Mouse (Mus musculus): Measurements from ENCODE around the gene Glis3. TPM values are rescaled to one million over a fixed set of nuclear protein-coding genes. Genes with fewer than 3 reads are reported as not detected.

Glis3 gene
- polyA plus RNA-seq, 1 experiment from 2014 or later: 0.13 TPM

DNA sequence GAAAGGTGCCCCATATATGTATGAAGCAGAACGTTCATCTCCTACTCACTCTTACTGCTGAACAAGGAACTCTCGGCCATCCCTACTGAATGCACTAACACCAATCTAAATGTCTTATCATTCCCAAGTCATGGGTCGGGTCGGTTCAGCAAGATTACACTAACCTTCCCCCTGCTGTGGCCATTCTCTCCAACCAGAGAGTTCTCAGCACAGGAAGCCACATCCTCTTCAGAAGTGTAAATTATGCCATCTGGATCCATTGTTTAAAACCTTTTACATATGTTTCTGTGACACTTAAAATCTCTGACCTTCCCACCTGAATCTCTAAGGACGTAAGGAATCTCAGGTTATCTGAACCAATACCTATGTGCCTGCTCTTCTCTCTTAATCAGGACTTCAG, 29.0 kb downstream of the Glis3 start:
- WGBS (ENCODE audit: insufficient replicate concordance): 59% methylated on average over 5 of the region's 5 CpGs
- no peak overlapping the region for H3K27ac ChIP-seq
- no peak overlapping the region for H3K4me2 ChIP-seq

GRCm38 (mm10) chr19:28649489-28649888, 30.4 kb downstream of the Glis3 start:
- 72% methylated on average over 5 of the region's 5 CpGs for WGBS (ENCODE audit: insufficient replicate concordance)
- Histone ChIP-seq H3K9ac (no peak overlapping the region), H3K4me3 (replicated peaks) (no peak overlapping the region), H3K27me3 (no peaks in the 10 kb centered on the region), H3K9me3 (replicated peaks) (no peaks in the 10 kb centered on the region), H3K4me1 (replicated peaks) (no peaks in the 10 kb centered on the region), H3K4me2 (no peak overlapping the region), H3K36me3 (no peaks in the 10 kb centered on the region), H3K27ac (no peak overlapping the region)
- no peak for DNase-seq
- no peak for ATAC-seq (ENCODE audit: low read depth)

More for the DNA sequence above, 29.0 kb downstream of the Glis3 start:
- Histone ChIP-seq H3K9ac (no peak overlapping the region), H3K4me3 (replicated peaks) (no peak overlapping the region), H3K36me3 (no peaks in the 10 kb centered on the region), H3K27me3 (no peaks in the 10 kb centered on the region), H3K9me3 (replicated peaks) (no peaks in the 10 kb centered on the region), H3K4me1 (replicated peaks) (no peaks in the 10 kb centered on the region)
- ATAC-seq (ENCODE audit: low read depth) (no peak), DNase-seq (no peak)

DNA sequence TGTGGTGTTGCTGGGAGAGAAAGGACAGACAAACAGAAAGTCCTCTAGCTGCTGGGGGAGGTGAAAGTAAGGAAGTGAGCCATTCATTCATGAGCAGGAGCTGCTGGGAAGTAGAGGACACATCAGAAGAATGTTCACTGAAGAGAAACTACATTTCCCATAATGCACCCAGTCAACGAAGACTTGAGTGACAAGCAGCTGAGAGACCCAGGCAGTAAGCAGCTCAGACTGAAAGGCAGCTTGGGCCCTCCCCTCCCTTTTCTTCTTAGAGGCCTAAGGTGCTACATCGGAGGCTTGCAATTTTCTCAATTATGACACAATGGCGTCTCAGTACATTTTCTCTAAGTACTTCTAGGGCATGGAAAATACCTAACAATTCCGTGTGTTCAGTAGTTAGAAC, 31.0 kb downstream of the Glis3 start:
- no peaks in the 10 kb centered on the region for H3K4me1 ChIP-seq (replicated peaks)
- H3K9me3 ChIP-seq (replicated peaks): no peaks in the 10 kb centered on the region
- ATAC-seq (ENCODE audit: low read depth) (no peak), DNase-seq (no peak)
- no peaks in the 10 kb centered on the region for H3K27me3 ChIP-seq
- H3K36me3 ChIP-seq: no peaks in the 10 kb centered on the region
- H3K4me2 ChIP-seq: no peak overlapping the region
- no peak overlapping the region for H3K27ac ChIP-seq
- no peak overlapping the region for H3K4me3 ChIP-seq (replicated peaks)
- 54% methylated on average over 4 of the region's 4 CpGs for WGBS (ENCODE audit: insufficient replicate concordance)
- H3K9ac ChIP-seq: no peak overlapping the region

DNA sequence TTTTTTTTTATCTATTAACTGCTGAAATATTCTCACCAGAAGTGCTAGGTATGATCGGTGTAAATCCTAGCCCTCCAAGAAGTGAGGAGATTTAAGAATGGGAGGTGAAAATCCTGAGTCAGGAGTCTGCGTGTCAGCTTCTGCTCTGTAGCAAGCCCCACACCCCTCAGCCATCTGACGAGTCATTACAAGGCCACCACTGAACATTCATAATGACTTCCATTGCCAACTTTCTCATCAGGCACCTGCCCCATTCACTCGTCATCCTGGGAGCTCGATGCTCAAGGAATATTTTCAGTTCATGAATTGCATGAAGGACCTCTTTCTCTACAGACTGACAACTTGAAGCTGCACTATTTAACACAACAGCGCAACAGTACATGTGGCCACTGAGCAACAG, 32.5 kb downstream of the Glis3 start:
- H3K4me2 ChIP-seq: no peak overlapping the region
- no peaks in the 10 kb centered on the region for H3K27me3 ChIP-seq
- H3K27ac ChIP-seq: no peak overlapping the region
- no peak overlapping the region for H3K4me3 ChIP-seq (replicated peaks)
- WGBS (ENCODE audit: insufficient replicate concordance): 68% methylated on average over 6 of the region's 6 CpGs
- H3K4me1 ChIP-seq (replicated peaks): no peaks in the 10 kb centered on the region
- no peaks in the 10 kb centered on the region for H3K9me3 ChIP-seq (replicated peaks)
- no peaks in the 10 kb centered on the region for H3K36me3 ChIP-seq
- ATAC-seq (ENCODE audit: low read depth) (no peak), DNase-seq (no peak)
- no peak overlapping the region for H3K9ac ChIP-seq

GRCm38 (mm10) chr19:28646286-28646685, 33.6 kb downstream of the Glis3 start:
- H3K4me2 ChIP-seq: no peak overlapping the region
- WGBS (ENCODE audit: insufficient replicate concordance): 55% methylated on average over 4 of the region's 4 CpGs

DNA sequence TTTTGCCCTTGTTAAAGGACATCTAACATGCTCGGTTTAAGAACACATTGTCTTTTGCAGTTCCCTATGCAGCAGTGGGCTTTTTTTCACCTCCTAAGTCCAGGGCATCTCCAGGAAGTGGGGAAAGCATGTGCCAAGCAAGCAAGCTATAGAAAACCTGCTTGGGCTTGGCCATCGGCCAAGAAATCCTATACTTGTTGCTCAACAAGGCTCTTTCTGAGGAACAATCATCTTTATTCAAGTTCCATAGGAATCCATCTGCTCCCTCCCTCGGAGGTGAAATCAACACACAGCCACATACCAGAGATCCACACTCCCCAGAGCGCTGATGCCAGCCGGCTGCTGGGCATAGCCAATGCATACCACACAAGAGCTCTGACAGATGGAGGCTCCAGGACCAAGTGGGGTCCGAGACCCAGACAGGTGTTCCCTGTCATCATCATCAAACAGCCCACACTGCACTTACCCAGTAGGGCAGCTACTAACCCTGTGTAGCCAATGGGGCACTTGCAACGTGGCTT, 39.0 kb downstream of the Glis3 start:
- no peak overlapping the region for H3K9ac ChIP-seq
- no peak overlapping the region for H3K4me3 ChIP-seq (replicated peaks)
- DNase-seq: no peak
- no peaks in the 10 kb centered on the region for H3K27me3 ChIP-seq
- H3K4me1 ChIP-seq (replicated peaks): no peaks in the 10 kb centered on the region
- H3K27ac ChIP-seq: no peak overlapping the region
- 57% methylated on average over 7 of the region's 7 CpGs for WGBS (ENCODE audit: insufficient replicate concordance)
- no peaks in the 10 kb centered on the region for H3K9me3 ChIP-seq (replicated peaks)
- no peak for ATAC-seq (ENCODE audit: low read depth)
- no peak overlapping the region for H3K4me2 ChIP-seq
- H3K36me3 ChIP-seq: no peaks in the 10 kb centered on the region

More at GRCm38 (mm10) chr19:28646286-28646685, 33.6 kb downstream of the Glis3 start:
- no peaks in the 10 kb centered on the region for H3K9me3 ChIP-seq (replicated peaks)
- ATAC-seq (ENCODE audit: low read depth): no peak
- no peak overlapping the region for H3K9ac ChIP-seq
- H3K36me3 ChIP-seq: no peaks in the 10 kb centered on the region
- no peak overlapping the region for H3K27ac ChIP-seq
- H3K4me3 ChIP-seq (replicated peaks): no peak overlapping the region
- DNase-seq: no peak
- H3K27me3 ChIP-seq: no peaks in the 10 kb centered on the region
- H3K4me1 ChIP-seq (replicated peaks): no peaks in the 10 kb centered on the region

DNA sequence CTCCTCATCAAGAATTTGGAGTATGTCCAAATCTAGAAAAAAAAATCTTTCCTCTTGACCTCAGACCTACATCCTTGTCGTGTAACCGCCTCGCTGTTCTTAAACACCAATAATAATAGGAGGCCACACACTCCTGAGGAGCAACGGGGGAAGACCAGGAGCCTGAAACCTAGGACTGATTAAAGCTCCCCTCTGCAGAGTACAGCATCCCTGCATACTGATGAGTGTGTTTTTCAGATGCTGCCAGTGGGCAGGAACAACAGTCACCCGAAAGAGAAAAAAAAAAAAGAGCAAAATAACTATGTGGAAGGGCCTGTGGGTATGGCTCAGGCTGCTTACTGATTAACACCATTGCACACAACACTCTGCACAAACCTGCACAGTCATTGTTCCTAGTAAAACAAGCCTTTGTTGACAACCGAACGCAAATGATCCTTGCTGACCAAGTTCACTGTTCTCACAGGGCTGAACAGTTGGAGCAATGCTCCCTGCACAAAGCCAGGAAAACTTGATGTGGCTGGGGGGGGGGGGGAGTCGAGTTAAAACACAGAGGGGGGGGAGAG, 43.8 kb downstream of the Glis3 start:
- Histone ChIP-seq H3K4me3 (replicated peaks) (no peak overlapping the region), H3K27ac (no peak overlapping the region), H3K36me3 (no peaks in the 10 kb centered on the region), H3K4me2 (no peak overlapping the region), H3K27me3 (no peaks in the 10 kb centered on the region), H3K9me3 (replicated peaks) (no peaks in the 10 kb centered on the region), H3K9ac (no peak overlapping the region), H3K4me1 (replicated peaks) (no peaks in the 10 kb centered on the region)
- WGBS (ENCODE audit: insufficient replicate concordance): 57% methylated on average over 7 of the region's 8 CpGs
- DNase-seq (no peak), ATAC-seq (ENCODE audit: low read depth) (no peak)

DNA sequence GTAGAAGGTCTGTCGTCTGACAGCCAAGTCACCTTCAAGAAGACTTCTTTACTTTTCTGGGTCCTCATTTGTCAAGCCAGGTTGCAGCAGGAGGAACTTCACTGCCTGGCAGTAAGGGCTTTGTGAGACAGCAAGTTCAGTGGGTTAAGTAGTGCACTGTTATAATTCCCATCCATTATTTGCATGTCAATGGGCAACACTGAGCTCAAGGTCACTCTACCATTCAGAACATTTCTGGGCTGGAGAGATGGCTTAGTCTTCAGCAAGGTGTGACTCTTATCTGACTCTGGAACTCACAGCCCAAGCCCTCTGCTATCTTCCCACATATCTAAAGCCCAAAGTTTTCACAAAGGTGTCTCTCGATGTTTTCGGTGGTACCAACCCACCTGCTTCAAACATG, 44.9 kb downstream of the Glis3 start:
- Histone ChIP-seq H3K9ac (no peak overlapping the region), H3K27me3 (no peaks in the 10 kb centered on the region), H3K27ac (no peak overlapping the region), H3K36me3 (no peaks in the 10 kb centered on the region), H3K4me2 (no peak overlapping the region), H3K4me3 (replicated peaks) (no peak overlapping the region), H3K4me1 (replicated peaks) (no peaks in the 10 kb centered on the region), H3K9me3 (replicated peaks) (no peaks in the 10 kb centered on the region)
- 74% methylated on average over 3 of the region's 3 CpGs for WGBS (ENCODE audit: insufficient replicate concordance)
- no peak for DNase-seq
- no peak for ATAC-seq (ENCODE audit: low read depth)

DNA sequence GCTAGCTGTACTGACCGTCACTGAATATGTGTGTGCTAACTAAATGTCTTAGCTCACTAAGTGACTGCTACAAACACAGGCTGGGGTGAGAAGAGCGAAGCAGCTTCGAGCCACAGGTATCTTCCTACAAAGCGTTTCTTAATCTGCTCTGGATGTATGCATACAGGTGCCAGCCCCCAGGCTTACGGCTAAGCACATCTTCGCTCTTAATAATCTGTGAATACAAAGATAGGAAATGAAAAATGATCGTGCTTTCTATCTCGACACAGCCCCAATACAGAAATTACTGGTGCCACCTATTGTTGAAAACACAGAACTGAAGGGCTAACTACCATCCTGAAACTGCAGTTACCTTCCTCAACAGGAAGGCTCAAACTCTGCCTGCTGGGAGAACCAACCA, 51.5 kb downstream of the Glis3 start:
- no peak overlapping the region for H3K27ac ChIP-seq
- DNase-seq (no peak), ATAC-seq (ENCODE audit: low read depth) (no peak)
- 45% methylated on average over 8 of the region's 8 CpGs for WGBS (ENCODE audit: insufficient replicate concordance)
- H3K36me3 ChIP-seq: no peaks in the 10 kb centered on the region
- H3K4me1 ChIP-seq (replicated peaks): no peaks in the 10 kb centered on the region
- H3K4me3 ChIP-seq (replicated peaks): no peak overlapping the region
- no peaks in the 10 kb centered on the region for H3K27me3 ChIP-seq
- H3K9ac ChIP-seq: no peak overlapping the region
- H3K9me3 ChIP-seq (replicated peaks): no peaks in the 10 kb centered on the region
- no peak overlapping the region for H3K4me2 ChIP-seq

- no peak for DNase-seq
- H3K4me2 ChIP-seq: no peak overlapping the region
- no peaks in the 10 kb centered on the region for H3K27me3 ChIP-seq
- H3K4me1 ChIP-seq (replicated peaks): no peaks in the 10 kb centered on the region
- no peak overlapping the region for H3K9ac ChIP-seq
- H3K27ac ChIP-seq: no peak overlapping the region
- no peaks in the 10 kb centered on the region for H3K9me3 ChIP-seq (replicated peaks)
- H3K4me3 ChIP-seq (replicated peaks): no peak overlapping the region
- no peak for ATAC-seq (ENCODE audit: low read depth)
- WGBS (ENCODE audit: insufficient replicate concordance): 78% methylated on average over 5 of the region's 5 CpGs
- H3K36me3 ChIP-seq: no peaks in the 10 kb centered on the region
These were observed 53.7 kb downstream of the Glis3 start for GRCm38 (mm10) chr19:28626189-28626588.

DNA sequence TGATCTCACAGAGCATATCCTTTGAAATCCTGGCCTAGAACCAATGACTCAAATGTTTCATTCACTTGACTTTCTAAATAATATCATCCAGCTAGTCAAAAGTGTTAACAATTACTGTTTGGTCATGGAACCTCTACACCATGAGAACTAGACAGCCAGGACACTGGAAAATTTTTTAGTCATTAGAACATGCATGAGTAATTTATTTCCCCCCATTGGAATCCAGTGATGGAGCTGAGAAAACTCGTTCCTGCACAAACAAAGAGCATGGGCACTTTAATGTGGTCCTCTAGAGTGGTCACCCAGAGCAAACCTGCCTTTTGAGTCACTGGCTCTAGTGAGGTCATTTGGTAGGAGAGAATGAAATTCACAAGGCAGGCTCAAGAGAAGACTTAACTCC, 55.3 kb downstream of the Glis3 start:
- H3K4me1 ChIP-seq (replicated peaks): no peaks in the 10 kb centered on the region
- H3K27me3 ChIP-seq: no peaks in the 10 kb centered on the region
- no peak for ATAC-seq (ENCODE audit: low read depth)
- 44% methylated on average over 1 of the region's 1 CpGs for WGBS (ENCODE audit: insufficient replicate concordance)
- H3K27ac ChIP-seq: no peak overlapping the region
- no peaks in the 10 kb centered on the region for H3K9me3 ChIP-seq (replicated peaks)
- no peak for DNase-seq
- H3K9ac ChIP-seq: no peak overlapping the region
- H3K4me3 ChIP-seq (replicated peaks): no peak overlapping the region
- no peak overlapping the region for H3K4me2 ChIP-seq
- no peaks in the 10 kb centered on the region for H3K36me3 ChIP-seq

DNA sequence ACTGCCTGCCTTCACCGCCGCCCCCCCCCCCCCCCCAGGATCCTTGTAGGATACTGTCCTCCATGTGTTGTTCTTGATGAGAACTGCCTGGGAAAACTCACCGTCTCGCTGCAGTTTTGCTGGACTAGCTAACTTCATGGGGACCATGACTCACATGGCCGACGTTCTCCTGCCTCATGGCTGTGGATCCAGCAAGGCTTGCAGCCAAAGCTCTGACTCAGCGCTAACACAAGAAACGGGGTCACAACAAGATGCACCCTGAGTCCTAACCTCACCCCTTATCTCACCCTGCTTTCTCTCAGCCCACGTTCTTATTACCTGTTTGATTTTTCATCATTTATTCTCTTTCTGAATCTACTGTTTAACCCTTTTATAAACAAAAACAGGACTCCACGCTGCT, 56.2 kb downstream of the Glis3 start:
- DNase-seq (no peak), ATAC-seq (ENCODE audit: low read depth) (no peak)
- Histone ChIP-seq H3K36me3 (no peaks in the 10 kb centered on the region), H3K9me3 (replicated peaks) (no peaks in the 10 kb centered on the region), H3K9ac (no peak overlapping the region), H3K27me3 (no peaks in the 10 kb centered on the region), H3K4me1 (replicated peaks) (no peaks in the 10 kb centered on the region), H3K4me2 (no peak overlapping the region), H3K4me3 (replicated peaks) (no peak overlapping the region), H3K27ac (no peak overlapping the region)
- WGBS (ENCODE audit: insufficient replicate concordance): 71% methylated on average over 10 of the region's 10 CpGs

All from liver, embryonic 13.5 days (tissue).